Mouse (Mus musculus) midbrain, embryonic 10.5 days (tissue): Measurements from ENCODE around the gene Clpb. TPM values are rescaled to one million over a fixed set of nuclear protein-coding genes. Genes with fewer than 3 reads are reported as not detected.

ENCODE experiments used
- DNase-seq: peaks from one replicate; pipeline ENCODE4 v3.0.0-alpha.2; 2017; ENCODE audit warnings: low spot score
- H3K27ac ChIP-seq: fragments of 300-500 bp; sonication (generic); replicated peaks from 2 replicates; pipeline ENCODE4 v1.5.1; 2016; ENCODE audit warnings: mild to moderate bottlenecking
- H3K27me3 ChIP-seq: fragments of 300-500 bp; sonication (generic); 2 replicates; pipeline ENCODE4 v1.6.1; 2016; ENCODE audit warnings: low read depth, mild to moderate bottlenecking; ENCODE audit not compliant: poor library complexity, severe bottlenecking
- H3K36me3 ChIP-seq: fragments of 300-500 bp; sonication (generic); 2 replicates; pipeline ENCODE4 v1.6.1; 2016; ENCODE audit warnings: mild to moderate bottlenecking, moderate library complexity
- H3K4me1 ChIP-seq: fragments of 300-500 bp; sonication (generic); 2 replicates; pipeline ENCODE4 v1.6.1; 2016
- H3K4me3 ChIP-seq: fragments of 300-500 bp; sonication (generic); 2 replicates; pipeline ENCODE4 v1.5.1; 2016; ENCODE audit warnings: mild to moderate bottlenecking, moderate library complexity
- H3K9me3 ChIP-seq: fragments of 300-500 bp; sonication (generic); replicated peaks from 2 replicates; pipeline ENCODE4 v1.6.1; 2016; ENCODE audit warnings: mild to moderate bottlenecking
- WGBS: fragments of 180-500 bp; shearing (Covaris S2); methylation state at CpG from one replicate; pipeline ENCODE4 v1.1.7; 2016; 5-methylcytosine and 5-hydroxymethylcytosine counted together
- polyA plus RNA-seq: library from polyadenylated mRNA; unstranded; fragments of >200 nt; fragmentation: Nextera tagmentation; extraction: Ambion mirVana; gene quantifications from 2 replicates; pipeline ENCODE4 v1.2.1, GENCODE M21; 2016

The Clpb gene
- polyA plus RNA-seq, 1 experiment from 2014 or later = 56.3 TPM

- no peak for DNase-seq
- peaks cover 81% of the 10 kb centered on the region for H3K4me1 ChIP-seq
- H3K9me3 ChIP-seq = no peaks in the 10 kb centered on the region
- WGBS = 79% methylated on average over 3 of the region's 3 CpGs
- H3K27me3 ChIP-seq = 0 out of 2 replicates have a peak, but pooled peaks cover 10% of the 10 kb centered on the region
- H3K36me3 ChIP-seq = no peaks in the 10 kb centered on the region
- H3K4me3 ChIP-seq = no peak overlapping the region
- no peak overlapping the region for H3K27ac ChIP-seq
Measured at GRCm38 (mm10) chr7:101680961-101681360, 17.5 kb downstream of the Clpb start.

- Histone ChIP-seq H3K27ac (peak overlapping the region; percentile 68), H3K4me3 (no peak overlapping the region), H3K36me3 (no peaks in the 10 kb centered on the region), H3K27me3 (0 out of 2 replicates have a peak, but pooled peaks cover 10% of the 10 kb centered on the region), H3K4me1 (peaks cover 74% of the 10 kb centered on the region), H3K9me3 (no peaks in the 10 kb centered on the region)
- WGBS = 40% methylated on average over 6 of the region's 6 CpGs
- no peak for DNase-seq
Measured at GRCm38 (mm10) chr7:101681565-101682071, 18.2 kb downstream of the Clpb start.

GRCm38 (mm10) chr7:101682886-101683285, 19.5 kb downstream of the Clpb start:
- H3K4me1 ChIP-seq = peaks cover 62% of the 10 kb centered on the region
- no peaks in the 10 kb centered on the region for H3K9me3 ChIP-seq
- peak overlapping the region; percentile 61 for H3K27ac ChIP-seq
- 0 out of 2 replicates have a peak, but pooled peaks cover 14% of the 10 kb centered on the region for H3K27me3 ChIP-seq
- H3K4me3 ChIP-seq = no peak overlapping the region
- DNase-seq = no peak
- WGBS = 39% methylated on average over 5 of the region's 5 CpGs
- peaks cover 9% of the 10 kb centered on the region for H3K36me3 ChIP-seq

GRCm38 (mm10) chr7:101683976-101684630, 20.7 kb downstream of the Clpb start:
- no peak for DNase-seq
- WGBS = 10% methylated on average over 9 of the region's 9 CpGs
- peak overlapping the region; percentile 61 for H3K27ac ChIP-seq
- H3K9me3 ChIP-seq = no peaks in the 10 kb centered on the region
- peak overlapping the region; percentile 23; the same call in 1 of the 2 replicates for H3K4me3 ChIP-seq
- H3K4me1 ChIP-seq = peaks cover 50% of the 10 kb centered on the region
- peaks cover 25% of the 10 kb centered on the region for H3K27me3 ChIP-seq
- peaks cover 19% of the 10 kb centered on the region for H3K36me3 ChIP-seq

GRCm38 (mm10) chr7:101684671-101685070, 21.2 kb downstream of the Clpb start:
- Histone ChIP-seq H3K4me3 (no peak overlapping the region), H3K27me3 (peaks cover 30% of the 10 kb centered on the region), H3K4me1 (peaks cover 45% of the 10 kb centered on the region), H3K27ac (peak overlapping the region; percentile 61), H3K9me3 (no peaks in the 10 kb centered on the region), H3K36me3 (peaks cover 19% of the 10 kb centered on the region)
- 31% methylated on average over 3 of the region's 3 CpGs for WGBS
- DNase-seq = no peak

- DNase-seq = no peak
- peaks cover 24% of the 10 kb centered on the region for H3K27me3 ChIP-seq
- 91% methylated on average over 2 of the region's 2 CpGs for WGBS
- no peak overlapping the region for H3K27ac ChIP-seq
- no peaks in the 10 kb centered on the region for H3K9me3 ChIP-seq
- peaks cover 40% of the 10 kb centered on the region for H3K4me1 ChIP-seq
- no peak overlapping the region for H3K4me3 ChIP-seq
- H3K36me3 ChIP-seq = peaks cover 19% of the 10 kb centered on the region
Measured at GRCm38 (mm10) chr7:101687144-101687543, 23.7 kb downstream of the Clpb start.

GRCm38 (mm10) chr7:101690471-101690870, 27.0 kb downstream of the Clpb start:
- 44% methylated on average over 2 of the region's 2 CpGs for WGBS
- H3K4me3 ChIP-seq = no peak overlapping the region
- no peaks in the 10 kb centered on the region for H3K9me3 ChIP-seq
- DNase-seq = no peak
- peaks cover 36% of the 10 kb centered on the region for H3K27me3 ChIP-seq
- peaks cover 20% of the 10 kb centered on the region for H3K4me1 ChIP-seq
- no peak overlapping the region for H3K27ac ChIP-seq
- H3K36me3 ChIP-seq = peaks cover 19% of the 10 kb centered on the region

GRCm38 (mm10) chr7:101691863-101692262, 28.4 kb downstream of the Clpb start:
- no peak overlapping the region for H3K27ac ChIP-seq
- peaks cover 19% of the 10 kb centered on the region for H3K36me3 ChIP-seq

GRCm38 (mm10) chr7:101692446-101692845, 29.0 kb downstream of the Clpb start:
- 55% methylated on average over 14 of the region's 14 CpGs for WGBS
- peaks cover 46% of the 10 kb centered on the region for H3K27me3 ChIP-seq
- peak; percentile 28 for DNase-seq

More at GRCm38 (mm10) chr7:101691863-101692262, 28.4 kb downstream of the Clpb start:
- no peak overlapping the region for H3K4me3 ChIP-seq
- H3K27me3 ChIP-seq = peaks cover 46% of the 10 kb centered on the region
- H3K4me1 ChIP-seq = peaks cover 20% of the 10 kb centered on the region
- 61% methylated on average over 8 of the region's 8 CpGs for WGBS
- no peaks in the 10 kb centered on the region for H3K9me3 ChIP-seq
- no peak for DNase-seq

GRCm38 (mm10) chr7:101695483-101695882, 32.0 kb downstream of the Clpb start:
- Histone ChIP-seq H3K4me3 (no peak overlapping the region), H3K27ac (no peak overlapping the region), H3K36me3 (no peaks in the 10 kb centered on the region), H3K4me1 (peaks cover 14% of the 10 kb centered on the region), H3K9me3 (no peaks in the 10 kb centered on the region), H3K27me3 (peaks cover 27% of the 10 kb centered on the region; the same call in 1 of the 2 replicates)
- WGBS = 84% methylated on average over 5 of the region's 5 CpGs
- DNase-seq = no peak

More at GRCm38 (mm10) chr7:101692446-101692845, 29.0 kb downstream of the Clpb start:
- no peak overlapping the region for H3K4me3 ChIP-seq
- no peaks in the 10 kb centered on the region for H3K9me3 ChIP-seq
- H3K27ac ChIP-seq = no peak overlapping the region
- peaks cover 20% of the 10 kb centered on the region for H3K4me1 ChIP-seq
- H3K36me3 ChIP-seq = peaks cover 14% of the 10 kb centered on the region

- H3K27me3 ChIP-seq = peaks cover 27% of the 10 kb centered on the region; the same call in 1 of the 2 replicates
- no peaks in the 10 kb centered on the region for H3K9me3 ChIP-seq
- WGBS = 83% methylated on average over 10 of the region's 10 CpGs
- H3K36me3 ChIP-seq = no peaks in the 10 kb centered on the region
- peaks cover 9% of the 10 kb centered on the region for H3K4me1 ChIP-seq
- H3K4me3 ChIP-seq = no peak overlapping the region
- no peak overlapping the region for H3K27ac ChIP-seq
- no peak for DNase-seq
Measured at GRCm38 (mm10) chr7:101696931-101697723, 33.7 kb downstream of the Clpb start.

GRCm38 (mm10) chr7:101700296-101700695, 36.9 kb downstream of the Clpb start:
- H3K4me1 ChIP-seq = 0 out of 2 replicates have a peak, but pooled peaks cover 3% of the 10 kb centered on the region
- DNase-seq = no peak
- peaks cover 12% of the 10 kb centered on the region; the same call in 1 of the 2 replicates for H3K27me3 ChIP-seq
- H3K9me3 ChIP-seq = no peaks in the 10 kb centered on the region
- WGBS = 63% methylated on average over 3 of the region's 3 CpGs
- H3K4me3 ChIP-seq = no peak overlapping the region
- H3K36me3 ChIP-seq = no peaks in the 10 kb centered on the region
- H3K27ac ChIP-seq = no peak overlapping the region
